Mouse (Mus musculus) cerebellum, adult 11 months (tissue): Measurements from ENCODE around the gene Arhgef17.

Experiments used
- DNase-seq: peaks from one replicate; pipeline ENCODE4 v3.0.0; 2022

Gene Arhgef17

DNA sequence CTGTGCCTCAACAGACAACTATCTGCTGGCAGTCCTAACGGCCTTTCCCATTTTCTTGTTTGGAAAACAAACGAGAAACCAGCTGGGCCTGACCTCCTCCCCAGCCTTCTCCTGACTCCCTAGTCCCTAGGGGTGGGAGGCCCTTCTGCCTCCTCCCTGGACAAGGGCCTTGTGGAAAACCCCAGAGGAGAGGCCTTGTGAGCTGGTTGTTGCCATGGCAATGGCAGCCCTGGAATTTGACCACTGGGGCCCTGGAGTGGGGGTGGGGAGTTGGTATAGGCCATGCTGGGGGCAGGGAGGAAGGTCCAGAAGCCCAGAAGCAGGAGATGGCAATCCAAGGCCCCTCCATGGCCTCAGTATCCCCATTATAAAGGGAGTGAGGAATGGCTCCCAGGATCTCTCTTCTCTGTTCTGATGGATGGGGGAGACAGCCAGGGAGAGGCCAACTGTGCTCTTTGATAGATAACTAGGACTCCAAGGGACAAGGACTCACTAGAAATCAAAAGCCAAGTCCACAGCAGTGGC lies 20.6 kb downstream of the Arhgef17 start:
- DNase-seq, result no peak

- no peak for DNase-seq
Observed at GRCm38 (mm10) chr7:100908567-100908966, 23.3 kb downstream of the Arhgef17 start.

- DNase-seq, result no peak
Observed at GRCm38 (mm10) chr7:100908061-100908460, 23.8 kb downstream of the Arhgef17 start.

- DNase-seq, result peak; percentile 64
Observed at GRCm38 (mm10) chr7:100907231-100907630, 24.7 kb downstream of the Arhgef17 start.

DNA sequence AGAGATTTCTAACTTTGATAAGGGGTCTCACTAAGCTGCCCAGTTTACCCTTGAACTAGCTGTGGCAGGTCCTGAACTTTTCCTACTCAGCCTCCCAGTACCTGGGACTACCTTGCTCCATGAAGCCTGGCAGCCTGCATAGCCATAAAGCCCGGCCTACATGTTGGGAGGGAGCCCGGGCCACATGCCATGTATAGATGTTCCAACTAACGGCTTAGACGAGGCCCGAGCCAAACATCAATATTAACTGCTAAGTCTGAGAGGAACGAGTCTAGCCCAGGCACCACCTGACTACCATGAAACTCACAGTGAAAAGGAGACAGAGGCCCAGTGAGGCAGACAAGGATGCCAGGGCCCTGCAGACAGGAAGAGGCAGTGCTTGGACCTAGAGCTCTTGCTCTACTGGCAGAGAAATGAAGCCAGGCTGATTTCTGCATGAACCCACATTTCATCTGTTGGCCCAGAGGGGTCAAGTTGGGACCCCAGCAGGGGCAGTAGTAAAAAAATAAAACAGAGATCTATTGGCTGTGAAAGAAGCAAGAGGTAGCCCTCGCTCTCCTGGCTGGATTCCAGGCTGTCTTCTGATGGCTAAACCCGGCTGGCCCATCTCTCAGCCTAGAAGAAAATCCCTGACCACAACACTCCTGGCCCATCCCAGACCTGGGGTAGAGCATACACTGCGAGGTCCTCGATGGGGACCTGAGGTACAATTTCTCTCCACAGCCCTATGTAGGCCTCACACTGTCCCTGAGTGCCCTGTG lies 25.7 kb downstream of the Arhgef17 start:
- no peak for DNase-seq

GRCm38 (mm10) chr7:100905037-100905436 lies 26.9 kb downstream of the Arhgef17 start:
- DNase-seq, result no peak

- no peak for DNase-seq
Observed at GRCm38 (mm10) chr7:100904612-100905011, 27.3 kb downstream of the Arhgef17 start.

DNA sequence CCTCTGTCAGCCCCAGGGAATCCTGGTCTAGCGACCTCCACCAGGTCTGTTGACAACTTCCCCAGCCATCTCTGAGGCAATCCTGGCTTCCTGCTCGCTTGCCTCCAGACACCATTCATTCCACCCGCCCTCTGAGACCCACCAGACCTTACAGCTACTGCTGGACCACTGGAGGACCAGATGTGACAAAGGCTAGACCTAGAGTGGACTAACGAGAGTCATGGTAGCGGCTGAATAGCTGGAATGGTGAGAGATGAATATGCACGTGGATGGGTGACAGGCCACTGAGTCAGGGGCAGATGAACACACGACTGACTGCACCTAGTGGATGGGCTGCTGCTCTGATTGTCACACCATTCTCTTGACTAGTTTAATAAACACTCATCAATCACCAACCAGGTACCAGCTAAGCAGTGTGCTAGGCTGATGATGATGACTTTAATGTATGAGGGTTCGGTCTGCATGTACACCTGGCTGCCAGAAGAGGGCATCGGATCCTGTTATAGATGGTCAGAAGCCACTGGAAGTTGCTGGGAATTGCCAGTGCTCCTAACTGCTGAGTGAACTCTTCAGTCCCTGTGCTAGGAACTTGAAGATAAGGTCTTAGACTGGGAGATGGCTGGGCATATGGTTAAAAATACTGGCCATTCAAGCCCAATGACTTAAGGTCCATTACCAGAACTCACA lies 29.3 kb downstream of the Arhgef17 start:
- DNase-seq, result no peak

DNA sequence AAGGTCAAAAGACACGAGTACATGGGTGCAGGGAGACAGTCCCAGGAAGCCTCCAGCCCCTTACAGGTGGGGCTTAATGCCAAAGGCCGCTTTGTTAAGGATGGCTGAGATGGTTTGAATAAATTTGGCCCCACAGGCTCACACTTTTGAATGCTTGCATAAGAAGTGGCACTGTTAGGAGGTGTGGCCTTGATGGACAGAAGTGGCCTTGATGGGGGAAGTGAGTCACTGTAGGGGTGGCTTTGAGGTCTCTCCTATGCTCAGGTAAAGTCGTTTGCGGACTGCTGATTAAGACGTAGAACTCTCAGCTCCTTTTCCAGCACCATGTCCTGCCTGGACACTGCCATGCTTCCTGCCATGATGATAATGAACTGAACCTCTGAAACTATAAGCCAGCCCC lies 34.1 kb downstream of the Arhgef17 start:
- no peak for DNase-seq

DNA sequence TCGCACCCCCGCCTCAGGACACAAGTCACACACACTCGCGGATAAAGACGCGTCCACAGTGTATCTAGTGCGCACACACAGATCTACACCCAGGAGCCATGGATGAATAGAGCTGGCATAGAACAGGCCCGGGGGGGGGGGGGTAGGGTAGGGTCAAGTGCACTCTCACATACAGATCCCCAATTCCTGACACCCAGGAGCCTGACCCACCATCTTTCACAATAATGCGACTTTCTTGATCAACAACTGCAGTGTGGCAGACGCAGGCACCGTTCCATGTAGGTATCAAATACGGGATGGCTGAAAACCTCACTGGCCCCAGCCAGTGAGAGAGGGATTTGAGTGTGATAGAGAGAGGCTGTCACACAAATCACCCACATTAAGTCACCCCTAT lies 37.1 kb downstream of the Arhgef17 start:
- no peak for DNase-seq

- peak; percentile 62 for DNase-seq
Observed at GRCm38 (mm10) chr7:100894057-100894832, 37.7 kb downstream of the Arhgef17 start.

- DNase-seq, result peak; percentile 63
Observed at GRCm38 (mm10) chr7:100893249-100894056, 38.5 kb downstream of the Arhgef17 start.

DNA sequence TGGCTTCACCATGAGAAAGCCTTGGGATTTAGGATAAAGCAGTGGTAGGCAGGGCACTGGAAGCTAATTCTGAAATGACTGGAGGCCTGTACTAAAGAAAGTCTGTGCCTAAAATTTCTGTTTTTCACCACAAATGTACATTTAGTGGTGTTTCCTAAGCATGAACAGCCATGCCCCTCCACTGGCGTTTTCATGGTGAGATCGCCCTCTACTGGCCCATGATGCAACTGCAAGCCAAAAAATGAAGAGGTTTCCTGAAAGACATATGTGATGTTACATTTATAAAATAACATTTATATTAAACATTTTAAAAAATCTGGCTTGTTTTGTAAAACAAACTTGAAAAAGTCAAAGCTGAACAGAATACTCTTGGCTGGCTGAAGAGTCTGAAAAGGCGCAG lies 45.4 kb downstream of the Arhgef17 start:
- peak; percentile 51 for DNase-seq

DNA sequence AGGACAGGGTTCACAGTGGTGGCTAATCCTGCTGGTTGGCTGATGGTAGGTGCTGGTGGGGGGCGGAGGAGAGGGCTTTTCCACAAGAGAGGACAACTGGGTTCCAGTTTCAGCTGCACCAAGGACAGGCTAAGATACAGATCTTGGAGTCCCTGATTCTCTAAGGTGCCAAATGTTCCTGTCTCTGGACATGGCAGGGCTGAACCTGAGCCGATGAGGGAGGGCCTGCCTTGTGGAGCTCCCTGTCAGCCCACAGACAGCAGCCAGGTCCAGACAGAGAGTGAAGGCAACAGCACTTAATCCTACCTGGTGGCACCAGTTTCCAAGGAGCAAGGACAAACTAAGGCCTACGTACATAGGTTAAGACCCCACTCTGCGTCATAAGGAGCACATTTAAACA lies 47.4 kb downstream of the Arhgef17 start:
- no peak for DNase-seq

DNA sequence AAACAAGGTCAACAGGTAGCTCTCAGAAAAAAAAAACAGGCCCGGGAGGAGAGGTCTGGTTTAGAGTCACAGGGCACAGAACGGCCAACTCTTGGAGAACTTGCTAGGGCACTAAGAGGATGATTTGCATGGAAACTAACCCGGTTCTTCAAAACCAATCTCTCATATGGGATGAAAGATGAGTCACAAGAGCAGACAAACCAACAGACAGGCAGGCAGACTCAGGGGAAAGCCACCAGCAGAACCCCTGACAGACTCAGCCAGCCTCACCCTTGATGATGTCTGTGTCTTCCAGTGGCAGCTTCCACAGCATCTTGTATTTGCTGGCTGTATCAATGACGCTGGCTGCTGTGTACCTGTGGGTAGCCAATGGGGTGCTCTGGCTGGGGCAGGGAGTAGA lies 50.0 kb downstream of the Arhgef17 start:
- no peak for DNase-seq

DNA sequence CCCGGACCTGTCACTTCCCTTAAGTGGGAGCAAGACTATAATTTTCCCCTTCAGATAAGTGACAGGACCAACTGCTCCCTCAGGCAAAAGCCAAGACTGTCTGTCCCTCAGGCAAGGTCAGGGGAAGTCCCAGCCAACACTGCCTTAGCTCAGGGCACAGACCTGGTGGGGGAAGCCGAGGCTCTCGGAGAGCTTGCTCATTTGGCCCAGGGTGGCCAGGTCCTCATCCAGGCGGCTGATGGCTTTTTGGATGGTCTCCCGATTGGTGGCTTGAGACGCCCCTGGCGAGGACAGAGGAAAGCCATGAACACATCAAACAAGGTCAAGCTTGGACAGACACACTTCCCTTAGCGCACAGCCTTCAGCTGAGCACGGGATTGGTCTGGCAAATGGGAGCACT lies 50.4 kb downstream of the Arhgef17 start:
- DNase-seq, result no peak

- DNase-seq, result no peak
Observed at GRCm38 (mm10) chr7:100879595-100879994, 52.3 kb downstream of the Arhgef17 start.

DNA sequence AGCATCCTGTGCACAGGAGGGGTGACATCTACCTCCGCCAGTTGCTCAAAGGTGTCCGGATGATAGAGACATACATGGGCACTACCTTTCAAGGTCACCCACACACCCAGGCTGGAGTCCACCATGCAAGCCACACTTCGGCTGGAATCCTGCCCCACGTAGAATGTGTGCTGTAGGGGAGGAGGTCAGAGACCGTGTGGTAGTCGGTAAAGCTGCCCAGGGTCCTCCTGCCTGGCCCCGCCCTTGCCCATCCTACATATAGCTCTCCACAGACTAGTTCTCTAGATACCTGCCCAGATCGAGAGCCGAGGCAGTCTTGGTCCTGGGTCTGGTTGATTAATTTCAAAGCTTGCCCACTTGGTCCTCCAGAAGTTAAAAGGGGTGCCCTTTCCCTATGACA lies 55.1 kb downstream of the Arhgef17 start:
- no peak for DNase-seq

- DNase-seq, result no peak
Observed at GRCm38 (mm10) chr7:100876293-100876692, 55.6 kb downstream of the Arhgef17 start.

GRCm38 (mm10) chr7:100875822-100876221 lies 56.1 kb downstream of the Arhgef17 start:
- no peak for DNase-seq

DNA sequence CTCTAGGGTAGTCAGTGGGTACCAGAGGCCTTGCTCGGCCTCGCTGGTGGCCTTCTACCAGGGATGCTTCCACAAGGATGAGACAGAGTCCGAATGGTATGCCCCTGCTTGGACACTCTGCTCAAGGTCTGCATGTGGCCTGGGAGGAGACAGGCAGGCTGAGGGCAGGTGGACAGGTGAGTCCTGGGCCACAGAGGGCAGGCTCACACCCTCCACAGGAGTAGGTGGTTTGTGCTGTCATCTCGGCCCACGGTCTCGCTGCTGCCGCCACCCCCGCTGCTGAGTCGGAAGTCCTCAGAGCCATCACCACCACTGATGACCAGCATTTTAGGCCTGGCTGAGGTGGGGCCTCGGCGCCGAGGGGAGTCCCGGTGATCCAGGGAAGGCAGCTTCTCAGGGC lies 58.7 kb downstream of the Arhgef17 start:
- no peak for DNase-seq

- DNase-seq, result no peak
Observed at GRCm38 (mm10) chr7:100871892-100872291, 60.0 kb downstream of the Arhgef17 start.

DNA sequence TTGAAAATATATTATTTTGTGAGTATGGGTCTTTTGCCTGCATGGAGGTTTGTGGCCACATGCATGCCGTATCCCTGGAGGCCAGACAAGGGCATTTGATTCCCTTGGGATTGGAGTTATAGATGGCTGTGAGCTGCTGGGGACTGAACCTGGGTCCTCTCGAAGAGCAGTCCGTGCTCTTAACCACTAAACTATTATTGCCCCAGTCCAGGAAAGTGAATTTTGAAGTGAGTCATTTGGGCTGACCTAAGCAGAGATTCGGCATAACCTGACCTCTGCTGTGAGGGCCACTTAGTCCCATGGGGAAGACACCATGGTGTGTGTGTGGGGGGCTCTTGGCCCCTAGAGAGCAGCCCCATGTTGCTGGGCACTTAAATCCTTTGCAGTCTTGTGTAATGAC lies 60.6 kb downstream of the Arhgef17 start:
- no peak for DNase-seq
